Mouse (Mus musculus) lung, postnatal 4 days (tissue): ENCODE measurements around the gene Nmur1.
"Not testable (repeated sequence)": the region's sequence is repeated elsewhere in the genome, so short reads cannot be mapped to it uniquely, and the experiment has no call there.

Source experiments
- DNase-seq, 2 experiments: peaks; one replicate each; pipeline ENCODE4 v3.0.0; 2021

The Nmur1 gene

DNA sequence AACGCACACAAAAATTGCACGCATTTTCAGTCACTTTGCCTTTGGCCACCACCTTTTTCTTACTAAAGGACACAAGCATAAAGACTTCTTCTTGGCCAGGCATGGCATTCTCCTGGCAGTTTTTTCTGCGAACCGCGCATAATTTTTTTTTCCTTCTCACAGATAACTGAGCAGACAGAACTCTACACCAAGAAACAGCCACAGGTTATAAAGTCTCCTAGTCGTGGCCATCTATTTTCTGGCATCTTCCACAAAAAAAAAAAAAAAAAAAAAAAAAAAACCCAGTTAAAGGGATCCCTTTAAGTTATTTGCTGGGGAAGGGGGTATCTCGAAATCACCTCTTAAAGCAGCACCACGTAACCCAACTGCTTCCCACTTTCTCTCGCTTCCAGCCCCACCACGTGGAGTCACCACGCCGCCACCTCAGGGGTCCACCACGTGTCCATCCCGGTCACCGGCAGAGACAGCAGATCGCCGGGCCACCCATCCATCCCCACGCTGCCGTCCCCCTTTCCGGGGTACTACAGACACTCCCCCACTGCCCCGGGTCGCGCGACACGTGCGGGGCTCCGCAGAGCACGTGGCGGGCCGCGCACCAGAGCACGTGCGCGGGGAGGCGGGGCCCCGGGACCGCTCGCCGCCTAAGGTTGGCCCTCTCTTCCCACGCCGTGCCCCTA, 67.7 kb downstream of the Nmur1 start:
- DNase-seq, result no peak

DNA sequence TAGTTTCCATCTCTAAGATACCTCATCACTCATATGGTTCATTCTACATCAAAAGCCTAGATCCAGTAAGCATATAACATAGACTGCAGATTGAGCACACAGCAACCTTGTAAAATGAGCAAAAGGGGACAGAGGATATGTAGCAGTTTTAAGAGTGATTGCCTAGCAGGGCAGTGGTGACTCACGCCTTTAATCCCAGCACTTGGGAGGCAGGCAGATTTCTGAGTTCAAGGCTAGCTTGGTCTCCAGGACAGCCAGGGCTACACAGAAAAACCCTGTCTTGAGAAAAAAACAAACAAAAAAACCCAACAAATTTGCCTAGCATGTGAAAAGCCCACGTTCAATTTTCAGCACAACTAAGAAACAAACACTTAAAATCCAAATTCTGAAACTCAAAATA, 71.8 kb downstream of the Nmur1 start:
- DNase-seq, result no peak

DNA sequence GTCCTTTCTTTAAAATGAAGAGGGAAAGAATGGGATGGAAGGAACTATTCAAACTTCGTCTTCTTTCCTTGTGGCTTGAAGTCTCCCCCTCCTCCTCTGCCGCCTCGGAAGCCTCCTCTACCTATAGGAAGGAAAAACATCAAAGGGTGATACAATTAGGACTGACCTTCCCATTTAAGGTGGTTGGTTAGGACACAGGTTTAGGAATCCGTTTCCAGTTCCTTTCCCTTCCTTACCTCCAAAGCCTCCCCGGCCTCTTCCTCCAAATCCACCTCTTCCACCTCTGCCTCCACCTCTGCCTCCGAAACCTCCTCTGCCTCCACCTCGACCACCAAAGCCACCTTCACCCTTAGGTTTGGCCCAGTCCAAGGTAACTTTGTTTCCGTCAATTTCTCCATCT, 75.5 kb downstream of the Nmur1 start:
- no peak for DNase-seq

DNA sequence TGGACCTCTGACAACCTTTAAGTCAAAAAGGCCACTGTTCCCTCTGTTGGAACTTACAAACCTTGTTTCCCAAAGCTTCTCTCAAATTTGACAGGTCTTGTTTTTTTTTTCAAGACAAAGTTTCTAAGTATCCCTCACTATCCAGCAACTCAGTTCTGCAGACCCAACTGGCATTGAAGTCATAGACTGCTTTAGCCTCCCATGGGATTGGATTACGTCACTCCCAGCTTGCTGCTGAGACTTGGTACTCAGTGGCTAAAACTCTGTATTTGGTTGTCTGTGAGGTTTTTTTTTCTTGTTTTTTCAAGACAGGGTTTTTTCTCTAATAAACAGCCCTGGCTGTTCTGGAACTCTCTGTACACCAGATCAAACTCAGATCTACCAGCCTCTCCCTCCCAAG, 76.3 kb downstream of the Nmur1 start:
- DNase-seq, result no peak

DNA sequence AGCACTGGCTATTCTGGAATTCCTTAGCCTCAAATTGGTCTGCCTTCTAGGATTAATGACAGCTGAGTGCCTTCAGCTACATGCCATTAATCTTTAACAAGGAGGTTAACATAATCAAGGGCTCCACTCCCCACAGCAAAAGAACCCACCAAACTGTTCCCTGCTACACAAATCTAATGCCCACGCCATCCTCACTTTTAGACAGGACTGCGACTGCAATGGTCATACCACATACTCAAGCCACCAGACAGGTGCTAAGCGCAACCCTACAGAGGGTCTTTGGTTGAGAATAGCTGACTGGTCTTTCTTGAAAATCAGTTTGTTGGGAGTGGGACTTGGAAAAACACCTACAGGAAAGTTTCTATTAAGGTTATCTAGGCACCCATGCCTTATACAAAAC, 76.8 kb downstream of the Nmur1 start:
- DNase-seq, result no peak

DNA sequence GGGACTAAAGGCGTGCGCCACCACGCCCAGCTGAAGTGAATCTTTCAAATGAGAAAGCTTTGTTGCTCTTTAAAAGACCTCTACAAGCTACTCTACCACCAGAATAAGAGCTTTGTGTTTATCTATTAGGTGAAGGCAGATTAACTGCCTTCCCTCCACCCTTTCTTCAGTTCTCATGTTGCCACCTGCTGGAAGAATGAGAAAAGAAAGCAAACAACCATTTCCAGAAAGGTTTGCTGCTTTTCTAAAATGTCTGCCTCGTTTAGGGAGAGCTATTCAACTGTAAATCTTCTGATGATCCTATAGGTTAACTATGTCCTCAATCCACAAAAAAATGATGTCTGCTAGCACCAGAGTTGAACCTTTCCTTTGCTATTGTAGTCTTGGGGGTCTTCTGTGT, 77.2 kb downstream of the Nmur1 start:
- no peak for DNase-seq

DNA sequence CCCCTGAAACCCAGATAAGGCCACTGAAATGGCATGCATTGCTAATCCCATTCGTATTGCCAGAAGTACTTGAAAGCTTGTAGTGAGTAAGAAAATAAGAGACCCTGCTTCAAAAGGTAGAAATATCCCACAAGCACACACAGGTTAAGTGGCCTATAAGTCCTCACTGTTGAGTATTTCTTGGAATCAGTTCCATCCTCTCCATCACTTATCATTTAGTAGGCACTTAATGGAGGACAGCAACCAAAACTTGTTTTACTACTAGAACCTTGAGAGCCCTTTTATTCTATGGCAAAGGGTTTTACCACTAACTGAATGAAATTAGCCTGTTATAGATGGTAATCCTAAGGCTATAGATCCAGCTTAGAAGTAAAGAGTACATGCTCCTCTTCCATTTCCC, 77.9 kb downstream of the Nmur1 start:
- DNase-seq, result no peak

DNA sequence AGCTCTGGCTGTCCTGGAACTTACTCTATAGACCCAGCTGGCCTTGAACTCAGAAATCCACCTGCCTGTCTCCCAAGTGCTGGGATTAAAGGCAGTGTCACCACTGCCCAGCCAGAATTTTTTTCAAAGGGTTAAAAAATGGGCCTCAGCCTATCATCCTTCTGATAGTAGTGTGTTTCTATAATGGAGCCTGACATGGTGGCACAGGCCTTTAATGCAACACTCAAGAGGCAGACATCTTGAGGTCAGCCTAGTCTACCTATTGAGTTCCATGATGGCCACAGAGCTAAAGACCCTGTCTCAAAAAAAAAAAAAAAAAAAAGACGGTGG, 78.3 kb downstream of the Nmur1 start:
- no peak for DNase-seq

DNA sequence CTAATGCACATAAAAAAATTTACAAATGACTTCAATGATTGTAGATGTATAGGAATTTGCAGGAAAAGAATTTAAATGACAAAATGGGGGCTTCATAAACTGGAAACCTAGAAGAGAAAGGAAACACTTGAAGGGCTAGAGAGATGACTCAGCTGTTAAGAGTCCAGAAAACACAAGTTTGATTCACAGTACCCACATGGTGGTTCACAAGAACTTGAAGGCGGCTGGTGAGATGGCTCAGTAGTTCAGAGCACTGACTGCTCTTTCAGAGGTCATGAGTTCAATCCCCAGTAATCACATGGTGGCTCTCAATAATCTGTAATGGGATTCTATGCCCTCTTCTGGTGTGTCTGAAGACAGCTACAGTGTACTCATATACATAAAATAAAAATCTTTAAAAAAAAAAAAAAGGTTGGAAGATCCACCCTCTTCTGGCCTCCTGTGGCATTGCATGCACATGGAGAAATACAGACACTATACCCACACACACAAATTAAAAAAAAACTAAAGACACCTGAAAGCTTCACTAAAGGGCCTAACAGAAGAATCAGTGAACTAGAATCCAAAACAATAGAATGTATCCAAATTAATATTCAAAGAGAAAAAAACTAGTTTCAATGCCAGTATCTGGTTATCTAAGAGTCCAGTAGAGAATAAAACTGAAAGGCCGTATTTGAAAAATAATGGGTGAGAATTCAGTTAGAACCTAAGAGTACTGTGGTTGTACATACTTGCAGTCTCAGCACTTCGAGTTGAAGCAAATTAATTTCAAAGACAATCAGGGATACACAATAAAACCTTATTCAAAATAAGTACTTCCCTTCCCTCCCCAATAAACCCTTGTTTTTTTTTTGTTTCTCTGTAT, 78.9 kb downstream of the Nmur1 start:
- DNase-seq, result no peak

DNA sequence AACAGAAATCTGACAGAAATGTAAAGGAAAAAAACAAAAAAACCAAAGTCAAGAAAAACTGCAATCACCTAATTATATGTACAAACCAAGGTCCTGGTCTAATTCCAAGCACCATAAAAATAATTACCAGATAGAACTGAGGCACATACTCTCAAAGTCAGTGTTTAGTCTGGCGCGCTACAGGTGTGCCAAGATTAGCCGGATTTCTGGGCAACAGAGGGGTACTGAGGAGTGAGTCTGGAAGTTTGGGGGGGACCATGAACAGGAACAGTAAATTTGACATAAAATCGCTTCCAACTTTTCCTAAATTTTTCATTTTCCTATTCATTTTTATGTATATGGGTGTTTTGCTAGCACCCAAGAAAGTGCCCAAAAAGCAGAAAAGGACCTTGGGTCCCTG, 80.1 kb downstream of the Nmur1 start:
- DNase-seq, result no peak

DNA sequence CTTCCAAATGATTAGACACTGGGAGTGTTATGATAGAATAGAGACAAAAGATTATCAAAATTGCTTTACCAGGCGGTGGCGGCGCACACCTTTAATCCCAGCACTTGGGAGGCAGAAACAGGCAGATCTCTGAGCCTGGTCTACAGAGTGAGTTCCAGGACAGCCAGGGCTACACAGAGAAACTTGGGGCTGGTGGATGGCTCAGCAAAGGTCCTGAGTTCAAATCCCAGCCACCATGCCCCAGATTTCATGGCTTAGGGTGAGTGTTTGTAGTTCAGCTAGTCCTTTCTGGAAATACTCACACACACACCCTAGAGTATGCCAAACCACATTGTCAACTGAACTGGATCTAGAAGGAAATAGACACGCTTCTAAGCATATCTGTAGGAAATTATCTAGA, 81.0 kb downstream of the Nmur1 start:
- DNase-seq, result no peak

DNA sequence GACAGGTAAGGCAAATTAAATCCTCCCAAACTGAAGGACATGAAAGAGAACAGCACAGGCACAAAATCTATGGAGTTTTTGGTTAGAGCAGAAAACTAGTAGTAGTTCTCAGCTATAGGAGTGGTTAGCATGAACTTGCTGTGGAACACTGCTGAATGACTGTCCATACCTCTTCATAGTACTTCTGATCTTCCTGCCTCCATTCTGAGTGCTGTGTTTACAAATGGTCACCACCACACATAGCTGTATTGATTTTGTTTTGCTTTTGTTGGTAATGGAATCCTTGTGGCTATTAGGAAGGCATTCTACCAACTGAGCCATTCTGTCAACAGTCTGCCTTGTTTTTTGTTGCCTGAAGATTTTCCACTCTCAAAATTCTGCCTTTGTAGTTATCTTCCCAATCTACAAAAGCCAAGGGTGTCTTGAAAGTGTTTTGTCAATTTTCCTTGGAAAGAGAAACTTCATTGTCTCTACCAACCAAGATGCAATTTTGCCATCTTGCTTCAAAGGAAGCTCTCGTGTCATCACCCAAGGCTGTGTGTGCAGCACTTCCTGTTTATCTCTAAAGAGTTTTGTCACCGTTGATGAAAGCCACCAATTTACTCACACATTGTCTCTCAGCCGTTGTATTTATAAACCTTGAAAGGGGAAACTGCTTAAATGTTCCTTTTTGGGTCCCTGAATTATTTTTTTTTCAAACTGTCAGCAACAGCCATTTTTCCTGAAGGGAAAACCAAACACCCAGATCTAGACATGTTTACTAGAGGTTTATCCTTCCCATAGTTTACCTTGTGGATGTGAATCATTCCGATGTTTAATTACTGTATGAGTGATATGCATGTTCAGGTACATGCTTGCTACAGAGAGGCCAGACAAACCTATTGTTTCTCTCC, 81.8 kb downstream of the Nmur1 start:
- DNase-seq, result peak in 1 of 2 experiments; percentile 25

DNA sequence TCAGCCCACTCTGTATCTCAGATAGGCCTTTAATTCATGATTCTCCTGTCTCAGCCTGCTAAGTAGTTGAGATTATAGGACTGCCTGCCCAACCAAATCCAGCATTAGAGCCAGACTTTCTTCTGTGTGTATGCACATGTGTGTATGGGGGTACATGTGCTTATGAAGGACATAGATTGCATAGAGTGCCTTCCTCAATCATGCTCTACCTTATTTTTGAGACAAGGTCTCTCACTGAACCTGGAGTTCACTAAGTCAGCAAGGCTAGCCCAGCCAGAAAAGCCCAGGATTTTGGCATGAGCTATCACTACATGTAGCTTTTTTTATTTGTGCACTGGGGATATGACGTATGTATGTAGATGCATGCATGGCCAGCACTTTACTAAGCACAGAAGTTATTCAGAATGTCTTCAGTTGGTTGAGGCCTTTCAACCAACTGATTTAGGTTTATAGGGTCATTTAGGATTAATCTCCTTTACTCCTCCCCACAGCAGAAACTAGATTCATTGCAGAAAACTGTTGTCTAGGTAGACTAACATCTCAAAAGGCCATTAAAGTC, 82.9 kb downstream of the Nmur1 start:
- no peak for DNase-seq

DNA sequence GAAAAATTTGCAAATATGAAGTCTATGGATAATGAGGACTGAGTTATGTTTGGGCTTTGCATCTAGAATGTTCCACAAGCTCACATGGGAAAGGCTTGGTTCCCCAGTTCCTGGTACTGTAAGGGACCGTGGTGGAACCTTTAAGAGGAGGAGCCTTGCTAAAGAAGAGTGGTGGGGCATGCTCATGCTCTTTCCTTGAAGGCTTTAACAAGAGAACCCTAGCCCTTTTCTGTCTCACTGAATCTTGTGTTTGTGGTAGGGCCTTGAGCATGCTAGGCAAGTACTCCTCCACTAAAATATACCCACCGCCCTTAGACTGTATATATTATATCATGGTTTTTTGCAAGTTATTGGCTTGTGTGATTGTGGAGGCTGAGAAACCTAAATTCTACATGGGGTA, 83.7 kb downstream of the Nmur1 start:
- no peak for DNase-seq

DNA sequence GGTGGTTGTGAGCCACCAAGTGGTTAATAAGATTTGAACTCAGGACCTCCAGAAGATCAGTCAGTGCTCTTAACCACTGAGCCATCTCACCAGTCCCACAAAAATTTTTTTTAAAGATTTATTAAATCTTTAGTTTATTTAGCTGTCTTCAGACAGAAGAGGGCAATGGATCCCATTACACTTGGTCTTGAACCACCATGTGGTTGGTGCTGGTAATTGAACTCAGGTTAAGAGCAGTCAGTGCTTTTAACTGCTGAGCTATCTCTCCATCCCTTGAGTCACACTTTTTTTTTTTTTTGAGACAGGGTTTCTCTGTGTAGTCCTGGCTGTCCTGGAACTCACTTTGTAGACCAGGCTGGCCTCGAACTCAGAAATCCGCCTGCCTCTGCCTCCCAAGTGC, 84.9 kb downstream of the Nmur1 start:
- DNase-seq, result not testable (repeated sequence)

DNA sequence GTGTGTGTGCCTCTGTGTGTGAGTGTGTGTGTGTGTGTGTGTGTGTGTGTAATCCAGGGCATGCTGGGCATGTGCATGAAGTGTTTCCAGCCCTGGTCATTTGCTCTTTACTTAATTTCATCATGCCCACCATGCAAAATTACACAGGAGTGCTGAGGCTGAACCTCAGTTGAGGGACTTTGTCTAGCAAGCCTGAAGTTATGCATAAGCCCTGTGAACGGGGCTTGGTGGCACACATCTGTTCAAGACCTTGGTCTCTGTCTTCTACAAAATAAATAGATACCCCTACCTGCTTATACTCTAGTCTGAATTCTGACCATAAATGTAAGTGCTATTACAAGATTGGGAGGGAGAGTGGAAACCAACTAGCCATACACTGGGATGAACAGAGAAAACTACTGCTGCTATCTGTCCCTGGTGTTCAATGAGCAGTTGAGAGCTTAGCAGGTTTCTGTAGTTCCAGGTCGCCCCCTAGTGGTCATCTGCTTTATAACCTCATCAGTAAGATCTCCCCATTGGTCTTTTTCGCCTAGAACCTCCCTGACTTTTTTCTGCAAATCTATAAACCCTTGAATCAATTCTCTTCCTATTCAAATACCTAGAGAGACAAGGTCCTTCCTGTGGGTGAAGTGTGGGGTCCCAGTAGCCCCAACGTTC, 86.7 kb downstream of the Nmur1 start:
- DNase-seq, result peak in 1 of 2 experiments; percentile 83

DNA sequence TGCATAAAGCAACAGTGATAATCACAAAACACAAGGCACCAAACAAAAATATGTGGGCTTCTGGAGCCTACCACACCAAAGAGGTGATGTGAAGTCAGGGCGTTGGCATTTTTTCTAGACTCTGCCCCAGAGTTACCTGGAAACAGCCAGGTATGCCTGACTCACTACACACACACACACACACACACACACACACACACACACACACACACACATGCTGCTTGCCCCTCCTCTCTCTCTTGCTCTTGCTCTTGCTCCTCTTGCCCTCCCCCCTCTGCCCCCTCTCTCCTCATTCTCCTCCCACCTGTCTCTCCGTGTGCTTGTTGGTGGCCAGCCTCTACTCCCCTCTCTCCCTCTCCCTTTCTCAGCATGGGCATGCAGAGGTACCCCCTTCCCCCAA, 89.7 kb downstream of the Nmur1 start:
- DNase-seq, result no peak
